Mouse (Mus musculus): ENCODE data around the gene Arhgap22. TPM values are rescaled to one million over a fixed set of nuclear protein-coding genes. Genes with fewer than 3 reads are reported as not detected.

The Arhgap22 gene
- polyA plus RNA-seq, 1 experiment = 9.0 TPM

DNA sequence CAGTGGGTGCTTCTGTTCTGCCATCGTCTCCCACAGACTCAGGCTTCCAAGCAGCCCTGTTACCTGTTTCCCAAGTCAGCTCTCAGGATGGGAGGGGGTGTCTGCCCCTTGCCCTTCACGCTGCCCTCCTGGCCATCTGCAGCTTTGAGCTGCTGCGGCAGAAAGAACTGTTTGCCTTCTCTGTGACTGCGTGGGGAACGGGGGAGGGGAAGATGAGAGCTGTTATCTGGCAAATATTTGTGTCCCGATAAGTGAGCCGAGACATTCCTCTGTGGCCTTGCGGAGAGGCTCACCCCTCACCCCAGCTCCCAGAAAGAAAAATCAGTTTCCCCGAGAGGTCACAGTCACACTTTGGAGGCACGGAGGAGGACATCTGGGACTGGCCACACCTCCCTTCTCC is 149.0 kb downstream of the Arhgap22 start:
- 44% methylated on average over 10 of the region's 10 CpGs for WGBS
- H3K4me3 ChIP-seq (ENCODE audit: insufficient read depth, low read depth, low read length) = no peak overlapping the region
- TF ChIP-seq POLR2A (IDR thresholded peaks at IDR 0.05; ENCODE audit: low read depth, low read length) = no peak
- no peak for TF ChIP-seq CTCF (conservative IDR thresholded peaks at IDR 0.05; ENCODE audit: insufficient read depth, insufficient read length, low read depth, low read length)
- H3K36me3 ChIP-seq (ENCODE audit: control insufficient read depth, insufficient read depth, low read length) = no peaks in the 10 kb centered on the region
- no peaks in the 10 kb centered on the region for H3K4me1 ChIP-seq (ENCODE audit: control insufficient read depth, insufficient read depth, low read length)
- no peak for DNase-seq
- no peaks in the 10 kb centered on the region for H3K27me3 ChIP-seq (replicated peaks; ENCODE audit: control insufficient read depth, insufficient read depth, low read length)
- no peak overlapping the region for H3K27ac ChIP-seq (ENCODE audit: insufficient read depth, low read depth, low read length)

DNA sequence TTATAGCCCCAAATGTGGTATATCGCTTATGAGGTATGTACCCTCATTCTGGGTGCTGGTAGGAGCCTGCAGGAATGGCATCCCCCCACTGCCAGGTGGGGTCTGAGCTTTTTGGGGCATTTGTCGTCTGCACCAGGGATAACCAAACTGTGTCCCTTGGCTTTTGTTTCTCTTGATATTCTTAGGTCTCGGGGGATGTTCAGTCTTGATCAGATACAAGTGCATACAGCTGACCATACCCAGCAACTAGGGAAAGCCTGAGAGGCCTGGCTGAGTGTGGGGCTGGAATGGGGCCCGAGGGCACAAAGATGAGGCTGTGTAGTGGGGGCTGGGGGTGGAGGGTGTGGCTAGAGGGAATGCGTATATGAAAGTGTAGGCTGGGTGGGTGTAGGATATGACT is 149.8 kb downstream of the Arhgap22 start:
- no peak overlapping the region for H3K27ac ChIP-seq (ENCODE audit: insufficient read depth, low read depth, low read length)
- TF ChIP-seq POLR2A (IDR thresholded peaks at IDR 0.05; ENCODE audit: low read depth, low read length) (no peak), CTCF (conservative IDR thresholded peaks at IDR 0.05; ENCODE audit: insufficient read depth, insufficient read length, low read depth, low read length) (no peak)
- WGBS = 86% methylated on average over 5 of the region's 5 CpGs
- H3K4me3 ChIP-seq (ENCODE audit: insufficient read depth, low read depth, low read length) = no peak overlapping the region
- no peaks in the 10 kb centered on the region for H3K36me3 ChIP-seq (ENCODE audit: control insufficient read depth, insufficient read depth, low read length)
- DNase-seq = no peak
- no peaks in the 10 kb centered on the region for H3K27me3 ChIP-seq (replicated peaks; ENCODE audit: control insufficient read depth, insufficient read depth, low read length)
- H3K4me1 ChIP-seq (ENCODE audit: control insufficient read depth, insufficient read depth, low read length) = no peaks in the 10 kb centered on the region

DNA sequence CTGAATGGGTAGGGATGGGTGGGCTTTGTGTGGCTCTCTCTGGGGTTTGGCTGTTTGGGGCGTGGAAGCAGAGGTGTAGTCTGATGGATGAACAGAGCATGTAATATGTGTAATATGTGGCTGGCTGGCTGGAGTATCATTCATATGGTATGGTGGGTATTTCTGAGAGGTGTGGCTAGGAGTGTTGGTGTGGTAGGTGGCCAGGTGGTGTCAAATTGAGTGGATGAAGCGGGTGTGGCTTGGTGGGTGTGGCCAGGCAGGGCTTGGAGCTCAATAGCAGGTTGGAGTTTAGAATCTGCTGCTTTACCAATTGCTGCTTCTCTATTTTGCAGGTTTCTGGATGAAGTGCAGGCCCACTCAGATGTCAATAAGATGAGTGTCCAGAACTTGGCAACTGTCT is 150.2 kb downstream of the Arhgap22 start:
- no peaks in the 10 kb centered on the region for H3K27me3 ChIP-seq (replicated peaks; ENCODE audit: control insufficient read depth, insufficient read depth, low read length)
- 95% methylated on average over 2 of the region's 2 CpGs for WGBS

DNA sequence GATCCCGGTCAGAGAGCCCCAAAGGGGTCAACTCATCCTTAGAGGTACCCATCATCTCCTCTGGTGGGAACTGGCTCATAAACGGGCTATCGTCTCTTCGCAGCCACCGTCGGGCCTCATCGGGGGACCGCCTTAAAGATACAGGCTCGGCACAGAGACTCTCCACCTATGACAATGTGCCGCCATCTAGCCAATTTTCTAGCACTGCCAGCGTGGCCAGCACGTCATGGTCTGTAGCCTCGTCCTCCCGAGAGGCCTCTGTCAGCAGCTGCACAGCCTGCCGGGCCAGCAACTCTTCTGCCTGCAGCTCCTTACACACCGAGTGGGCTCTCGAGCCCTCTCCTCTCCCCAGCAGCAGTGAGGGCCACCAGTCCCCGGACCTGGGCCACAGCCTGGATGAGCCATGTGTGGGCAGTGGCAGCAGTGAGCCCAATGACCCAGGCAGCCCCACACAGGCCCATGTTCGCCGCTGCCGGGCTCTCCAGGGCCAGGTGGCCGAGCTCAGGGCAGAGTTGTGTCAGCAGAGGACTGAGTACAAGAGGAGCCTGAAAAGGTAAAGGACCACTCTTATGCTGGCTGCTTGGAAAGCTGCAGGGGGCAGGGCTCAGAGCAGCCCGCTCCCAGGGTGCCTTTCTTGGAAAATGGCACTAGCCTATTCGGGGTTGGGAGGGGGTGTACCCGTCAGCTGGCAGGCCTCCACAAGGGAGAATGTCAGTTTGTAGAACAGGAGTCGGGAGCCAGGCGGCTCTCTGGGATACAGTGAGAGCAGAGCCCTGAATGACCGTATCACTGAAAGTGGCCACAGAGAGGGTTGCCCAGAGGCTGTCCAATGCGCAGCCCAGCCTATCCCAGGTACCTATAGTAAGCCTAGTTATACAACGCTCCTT is 153.3 kb downstream of the Arhgap22 start:
- H3K27ac ChIP-seq (ENCODE audit: insufficient read depth, low read depth, low read length) = no peak overlapping the region
- WGBS = 67% methylated on average over 30 of the region's 30 CpGs
- H3K4me1 ChIP-seq (ENCODE audit: control insufficient read depth, insufficient read depth, low read length) = no peaks in the 10 kb centered on the region
- H3K4me3 ChIP-seq (ENCODE audit: insufficient read depth, low read depth, low read length) = no peak overlapping the region
- H3K36me3 ChIP-seq (ENCODE audit: control insufficient read depth, insufficient read depth, low read length) = no peaks in the 10 kb centered on the region
- TF ChIP-seq POLR2A (IDR thresholded peaks at IDR 0.05; ENCODE audit: low read depth, low read length) (no peak), CTCF (conservative IDR thresholded peaks at IDR 0.05; ENCODE audit: insufficient read depth, insufficient read length, low read depth, low read length) (no peak)
- no peaks in the 10 kb centered on the region for H3K27me3 ChIP-seq (replicated peaks; ENCODE audit: control insufficient read depth, insufficient read depth, low read length)
- DNase-seq = no peak

More for the DNA sequence above, 150.2 kb downstream of the Arhgap22 start:
- H3K4me3 ChIP-seq (ENCODE audit: insufficient read depth, low read depth, low read length) = no peak overlapping the region
- H3K4me1 ChIP-seq (ENCODE audit: control insufficient read depth, insufficient read depth, low read length) = no peaks in the 10 kb centered on the region
- TF ChIP-seq POLR2A (IDR thresholded peaks at IDR 0.05; ENCODE audit: low read depth, low read length) = no peak
- no peak for TF ChIP-seq CTCF (conservative IDR thresholded peaks at IDR 0.05; ENCODE audit: insufficient read depth, insufficient read length, low read depth, low read length)
- no peak for DNase-seq
- no peak overlapping the region for H3K27ac ChIP-seq (ENCODE audit: insufficient read depth, low read depth, low read length)
- no peaks in the 10 kb centered on the region for H3K36me3 ChIP-seq (ENCODE audit: control insufficient read depth, insufficient read depth, low read length)

DNA sequence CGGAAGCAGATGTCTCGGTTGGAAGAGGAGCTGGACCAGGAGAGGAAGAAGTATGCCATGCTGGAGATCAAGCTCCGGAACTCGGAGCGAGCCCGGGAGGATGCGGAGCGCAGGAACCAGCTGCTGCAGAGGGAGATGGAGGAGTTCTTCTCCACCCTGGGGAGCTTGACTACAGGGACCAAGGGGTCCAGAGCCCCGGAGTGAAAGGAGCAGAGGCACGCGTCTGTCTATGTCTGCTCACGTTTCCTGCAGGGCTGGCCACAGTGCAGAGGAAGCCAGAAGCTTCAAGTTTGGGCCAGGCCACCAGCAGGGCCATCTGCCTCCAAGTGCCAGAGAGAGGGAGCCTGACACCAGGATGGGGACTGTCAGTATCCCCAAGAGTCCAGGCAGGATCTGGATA is 155.5 kb downstream of the Arhgap22 start:
- H3K4me1 ChIP-seq (ENCODE audit: control insufficient read depth, insufficient read depth, low read length) = no peaks in the 10 kb centered on the region
- no peaks in the 10 kb centered on the region for H3K36me3 ChIP-seq (ENCODE audit: control insufficient read depth, insufficient read depth, low read length)
- H3K27me3 ChIP-seq (replicated peaks; ENCODE audit: control insufficient read depth, insufficient read depth, low read length) = no peaks in the 10 kb centered on the region
- TF ChIP-seq POLR2A (IDR thresholded peaks at IDR 0.05; ENCODE audit: low read depth, low read length) (no peak), CTCF (conservative IDR thresholded peaks at IDR 0.05; ENCODE audit: insufficient read depth, insufficient read length, low read depth, low read length) (no peak)
- WGBS = 74% methylated on average over 12 of the region's 12 CpGs
- H3K27ac ChIP-seq (ENCODE audit: insufficient read depth, low read depth, low read length) = no peak overlapping the region
- DNase-seq = no peak
- no peak overlapping the region for H3K4me3 ChIP-seq (ENCODE audit: insufficient read depth, low read depth, low read length)

DNA sequence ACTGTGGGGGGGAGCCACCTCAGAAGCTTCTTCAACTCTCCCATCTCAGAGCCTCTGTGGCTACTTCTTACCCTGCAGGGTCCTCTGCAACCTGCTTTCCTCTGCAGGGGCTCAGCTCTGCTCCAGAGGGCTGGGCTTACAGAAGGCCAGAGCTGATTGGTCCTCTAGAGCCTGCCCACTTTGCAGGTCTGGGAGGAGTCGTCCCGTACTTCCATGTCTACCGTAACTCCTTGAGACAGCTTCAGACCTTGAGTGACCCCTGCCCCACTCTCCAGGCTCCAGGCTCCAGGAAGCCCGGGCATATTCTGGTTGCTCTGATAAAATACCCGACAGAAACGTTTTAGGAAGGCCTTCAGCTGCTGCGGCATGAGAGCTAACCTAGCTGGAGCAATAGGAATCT is 156.2 kb downstream of the Arhgap22 start:
- 8% methylated on average over 7 of the region's 7 CpGs for WGBS
- peak; percentile 33 for DNase-seq
- no peaks in the 10 kb centered on the region for H3K36me3 ChIP-seq (ENCODE audit: control insufficient read depth, insufficient read depth, low read length)

DNA sequence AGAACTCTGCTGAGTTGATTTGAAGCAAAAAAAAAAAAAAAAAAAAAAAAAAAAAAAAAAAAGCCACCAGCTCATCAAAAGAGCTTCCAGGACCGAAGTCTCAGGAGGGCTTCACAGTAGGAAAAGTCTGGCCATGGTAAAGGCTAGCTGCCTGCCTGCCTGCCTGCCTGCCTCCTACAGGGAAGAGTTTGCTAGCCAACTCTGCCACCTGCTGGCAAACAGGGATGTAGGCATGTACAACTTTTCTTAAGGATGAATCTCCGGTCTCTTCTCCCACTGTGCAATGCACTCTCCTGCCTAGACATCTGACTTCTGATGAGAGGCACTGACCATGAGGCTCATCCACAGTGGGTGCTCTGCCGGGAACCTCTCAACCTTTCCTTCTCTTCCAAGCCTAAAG is 157.4 kb downstream of the Arhgap22 start:
- no peaks in the 10 kb centered on the region for H3K27me3 ChIP-seq (replicated peaks; ENCODE audit: control insufficient read depth, insufficient read depth, low read length)
- no peaks in the 10 kb centered on the region for H3K36me3 ChIP-seq (ENCODE audit: control insufficient read depth, insufficient read depth, low read length)
- WGBS = 12% methylated on average over 3 of the region's 3 CpGs
- H3K4me1 ChIP-seq (ENCODE audit: control insufficient read depth, insufficient read depth, low read length) = no peaks in the 10 kb centered on the region
- TF ChIP-seq CTCF (conservative IDR thresholded peaks at IDR 0.05; ENCODE audit: insufficient read depth, insufficient read length, low read depth, low read length) (peak; percentile 88), POLR2A (IDR thresholded peaks at IDR 0.05; ENCODE audit: low read depth, low read length) (no peak)
- H3K4me3 ChIP-seq (ENCODE audit: insufficient read depth, low read depth, low read length) = no peak overlapping the region
- peak; percentile 74 for DNase-seq
- H3K27ac ChIP-seq (ENCODE audit: insufficient read depth, low read depth, low read length) = no peak overlapping the region

More for the DNA sequence above, 156.2 kb downstream of the Arhgap22 start:
- TF ChIP-seq POLR2A (IDR thresholded peaks at IDR 0.05; ENCODE audit: low read depth, low read length) = no peak
- no peak for TF ChIP-seq CTCF (conservative IDR thresholded peaks at IDR 0.05; ENCODE audit: insufficient read depth, insufficient read length, low read depth, low read length)
- no peaks in the 10 kb centered on the region for H3K27me3 ChIP-seq (replicated peaks; ENCODE audit: control insufficient read depth, insufficient read depth, low read length)
- H3K27ac ChIP-seq (ENCODE audit: insufficient read depth, low read depth, low read length) = no peak overlapping the region
- no peak overlapping the region for H3K4me3 ChIP-seq (ENCODE audit: insufficient read depth, low read depth, low read length)
- H3K4me1 ChIP-seq (ENCODE audit: control insufficient read depth, insufficient read depth, low read length) = no peaks in the 10 kb centered on the region
